Mouse (Mus musculus) embryo, embryonic 10.5 days (tissue): ENCODE data around the gene Hjurp.

Source experiments
- DNase-seq: peaks from one replicate; pipeline ENCODE4 v3.0.0-alpha.2; 2015; ENCODE audit warnings: low spot score

Hjurp gene

DNA sequence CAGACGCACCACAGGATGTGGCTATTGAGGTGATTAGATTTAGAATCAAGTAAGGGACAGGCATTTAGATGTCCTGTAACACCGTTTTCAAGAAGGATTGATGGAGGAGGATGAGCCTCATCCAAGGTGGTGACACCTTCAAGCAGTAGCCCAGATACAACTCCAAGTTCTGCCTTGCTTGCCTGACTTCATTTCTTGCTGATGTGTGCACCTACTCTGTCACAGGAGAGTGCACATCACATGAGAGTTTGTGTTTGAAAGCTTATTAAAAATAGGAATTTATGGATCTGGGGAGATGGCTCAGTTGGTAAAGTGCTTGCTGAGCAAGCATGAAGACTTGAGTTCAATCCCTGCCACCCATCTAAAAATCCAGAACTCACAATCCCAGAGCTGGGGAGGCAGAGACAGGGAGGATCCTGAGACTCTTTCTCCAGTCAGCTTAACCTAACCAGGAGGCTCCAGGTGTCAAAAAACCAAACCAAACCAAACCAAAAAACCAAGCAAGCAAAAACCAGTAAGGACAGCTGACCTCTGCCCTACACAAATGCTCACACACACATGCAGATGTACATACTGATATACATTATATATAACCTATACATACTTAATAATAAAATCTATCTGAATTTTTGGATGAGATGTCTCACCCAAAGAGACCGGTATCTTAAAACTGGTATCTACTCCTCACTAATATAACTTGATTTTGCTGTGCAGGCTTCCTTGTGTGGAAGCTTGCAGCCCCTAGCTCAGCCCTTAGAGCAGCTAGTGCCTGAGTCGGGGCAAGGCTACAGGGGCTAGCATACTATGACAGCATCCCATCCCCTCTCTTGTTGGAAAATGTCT, 21.5 kb upstream of the Hjurp start:
- peak; percentile 2 for DNase-seq

GRCm38 (mm10) chr1:88297480-88298258, 20.2 kb upstream of the Hjurp start:
- peak; percentile 8 for DNase-seq

DNA sequence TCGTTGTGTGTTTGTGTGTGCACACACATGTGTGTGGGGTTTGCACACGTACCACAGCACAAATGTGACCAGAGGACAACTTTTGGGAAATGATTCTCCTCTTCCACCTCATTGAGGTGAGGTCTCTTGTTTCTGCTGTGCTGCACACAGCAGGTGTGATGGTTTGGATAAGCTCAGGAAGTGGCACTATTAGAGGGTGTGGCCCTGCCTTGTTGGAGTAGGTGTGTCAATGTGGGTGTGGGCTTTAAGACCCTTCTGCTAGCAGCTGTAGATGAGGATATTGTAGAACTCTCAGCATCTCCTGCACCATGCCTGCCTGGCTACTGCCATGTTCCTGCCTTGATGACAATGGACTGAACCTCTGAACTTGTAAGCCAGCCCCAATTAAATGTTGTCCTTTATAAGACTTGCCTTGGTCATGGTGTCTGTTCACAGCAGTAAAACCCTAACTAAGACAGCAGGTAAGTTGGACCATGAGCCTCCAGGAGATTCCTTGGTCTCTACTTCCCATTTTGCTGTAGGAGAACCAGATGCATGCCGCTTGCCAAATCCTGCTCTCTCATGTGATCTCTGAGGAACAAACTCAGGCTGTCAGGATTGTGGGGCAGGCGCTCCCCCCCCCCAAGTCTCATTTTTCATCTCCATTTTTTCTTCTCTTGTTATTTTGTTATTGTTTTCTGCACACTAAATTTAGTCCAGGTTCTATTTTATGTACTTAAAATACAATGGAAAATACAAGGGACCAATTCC, 18.9 kb upstream of the Hjurp start:
- DNase-seq, result no peak

GRCm38 (mm10) chr1:88294650-88295049, 17.2 kb upstream of the Hjurp start:
- no peak for DNase-seq

DNA sequence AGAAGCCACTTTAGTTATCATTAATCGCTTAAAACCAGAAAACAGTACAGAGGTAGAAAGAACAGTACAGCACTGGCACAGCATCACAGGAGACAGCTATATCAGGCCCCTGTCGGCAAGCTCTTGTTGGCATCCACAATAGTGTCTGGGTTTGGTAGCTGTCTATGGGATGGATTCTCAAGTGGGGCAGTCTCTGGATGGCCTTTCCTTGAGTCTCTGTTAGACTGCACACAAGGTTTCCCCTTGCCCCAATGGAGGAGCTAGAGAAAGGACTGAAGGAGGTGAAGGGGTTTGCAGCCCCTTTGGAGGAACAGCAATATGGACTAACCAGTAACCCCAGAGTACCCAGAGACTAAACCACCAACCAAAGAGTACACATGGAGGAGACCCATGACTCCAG, 14.6 kb upstream of the Hjurp start:
- DNase-seq, result no peak

DNA sequence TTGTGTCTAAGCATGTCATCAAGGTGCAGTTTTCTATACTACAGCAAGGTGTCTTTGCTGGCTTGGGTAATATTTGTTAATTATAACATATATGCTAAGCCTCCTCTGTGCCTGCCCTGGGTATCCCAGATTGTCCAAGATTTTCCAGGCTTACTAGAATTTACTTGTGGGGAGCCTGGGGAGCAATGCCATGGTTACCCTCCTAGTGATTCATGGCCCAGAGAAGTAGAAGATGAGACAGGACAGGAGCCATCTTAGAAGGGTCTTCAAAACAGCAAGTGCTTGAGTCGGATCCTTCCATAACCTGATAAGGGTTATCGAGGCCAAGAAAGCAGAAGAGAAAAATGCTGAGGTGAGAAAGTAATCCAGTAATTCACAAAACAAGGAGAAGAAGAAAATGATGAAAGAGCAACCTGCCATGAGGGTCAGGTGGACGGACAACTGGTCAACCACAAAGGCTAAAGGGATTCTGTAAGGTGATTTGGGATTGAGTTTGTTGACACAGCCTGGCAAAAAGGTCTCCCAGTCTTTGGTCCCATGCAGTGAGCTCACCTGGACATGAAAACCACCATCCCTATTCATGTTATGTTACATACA, 14.1 kb upstream of the Hjurp start:
- no peak for DNase-seq

DNA sequence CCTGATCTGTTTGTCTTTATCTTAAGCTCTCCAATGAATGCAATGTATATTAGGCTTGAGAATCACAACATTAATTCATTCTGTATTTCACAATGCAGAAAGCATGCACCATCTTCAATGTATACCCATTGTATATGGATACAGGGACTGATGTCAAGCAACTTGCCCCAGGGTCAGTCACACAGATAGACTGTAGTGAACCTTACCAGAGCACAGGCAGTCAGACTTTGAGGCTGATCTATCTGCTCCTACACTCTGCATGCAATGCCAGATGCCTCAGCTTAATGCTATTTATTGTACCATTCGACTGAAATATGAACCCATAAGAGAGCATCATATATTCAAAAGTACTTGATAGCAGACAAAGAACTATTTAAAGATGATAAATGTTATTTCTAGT, 13.1 kb upstream of the Hjurp start:
- no peak for DNase-seq

GRCm38 (mm10) chr1:88289917-88290316, 12.5 kb upstream of the Hjurp start:
- peak; percentile 66 for DNase-seq

DNA sequence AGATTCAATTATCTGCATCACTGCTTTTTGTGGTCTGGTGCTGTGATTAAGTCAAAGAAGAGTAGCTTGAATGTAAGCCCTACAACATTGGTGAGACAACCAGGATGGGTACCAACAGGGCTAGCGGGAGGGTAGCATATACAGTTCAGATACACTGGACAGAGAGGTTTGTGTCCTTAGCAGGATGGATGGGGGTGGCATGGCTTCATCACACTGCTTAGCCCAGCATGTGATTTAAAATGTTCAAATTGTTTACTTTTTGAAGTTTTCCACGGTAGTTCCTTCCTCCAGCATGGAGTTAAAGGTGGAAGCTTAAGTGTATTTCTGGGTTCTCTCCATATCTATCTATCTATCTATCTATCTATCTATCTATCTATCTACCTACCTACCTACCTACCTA, 11.7 kb upstream of the Hjurp start:
- DNase-seq, result no peak

- no peak for DNase-seq
Measured at GRCm38 (mm10) chr1:88288789-88289127, 11.3 kb upstream of the Hjurp start.

GRCm38 (mm10) chr1:88288056-88288788, 10.8 kb upstream of the Hjurp start:
- DNase-seq, result no peak

GRCm38 (mm10) chr1:88287697-88287980, 10.2 kb upstream of the Hjurp start:
- DNase-seq, result peak; percentile 81

- DNase-seq, result no peak
Measured at GRCm38 (mm10) chr1:88286887-88287696, 9.7 kb upstream of the Hjurp start.

DNA sequence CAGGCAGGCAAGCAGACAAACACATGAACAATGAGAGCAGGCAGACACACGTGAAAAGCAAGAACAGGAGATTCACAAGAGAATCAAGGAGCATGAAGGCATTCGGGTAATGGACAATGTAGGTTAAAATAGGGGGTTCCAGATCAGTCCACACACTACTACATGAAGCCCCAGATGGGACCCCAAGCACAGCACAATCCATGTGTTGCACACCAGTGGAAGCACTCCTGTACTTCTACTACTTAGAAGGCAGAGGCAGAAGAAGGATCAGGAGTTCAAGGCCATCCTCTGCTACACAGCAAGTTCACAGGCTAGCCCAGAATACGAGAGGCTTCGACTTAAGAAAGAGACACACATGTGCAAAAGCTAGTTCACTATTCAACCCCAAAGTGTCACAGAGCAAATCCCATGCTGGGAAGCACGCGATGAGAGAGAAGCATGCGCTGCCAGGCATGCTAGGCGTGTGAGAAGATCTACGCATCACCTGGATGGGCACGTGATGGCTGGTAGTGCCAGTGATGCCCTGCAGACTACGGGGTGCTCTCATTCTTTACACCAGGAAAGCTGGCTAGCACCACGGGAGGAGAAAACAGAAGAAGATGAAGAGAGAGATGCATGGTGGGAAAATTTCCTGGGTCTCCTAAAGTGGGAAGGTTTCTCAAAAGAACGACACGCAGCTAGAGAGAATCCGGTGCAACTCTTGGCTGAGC, 8.9 kb upstream of the Hjurp start:
- DNase-seq, result no peak

GRCm38 (mm10) chr1:88285652-88286051, 8.2 kb upstream of the Hjurp start:
- DNase-seq, result no peak

GRCm38 (mm10) chr1:88284946-88285320, 7.5 kb upstream of the Hjurp start:
- DNase-seq, result no peak

DNA sequence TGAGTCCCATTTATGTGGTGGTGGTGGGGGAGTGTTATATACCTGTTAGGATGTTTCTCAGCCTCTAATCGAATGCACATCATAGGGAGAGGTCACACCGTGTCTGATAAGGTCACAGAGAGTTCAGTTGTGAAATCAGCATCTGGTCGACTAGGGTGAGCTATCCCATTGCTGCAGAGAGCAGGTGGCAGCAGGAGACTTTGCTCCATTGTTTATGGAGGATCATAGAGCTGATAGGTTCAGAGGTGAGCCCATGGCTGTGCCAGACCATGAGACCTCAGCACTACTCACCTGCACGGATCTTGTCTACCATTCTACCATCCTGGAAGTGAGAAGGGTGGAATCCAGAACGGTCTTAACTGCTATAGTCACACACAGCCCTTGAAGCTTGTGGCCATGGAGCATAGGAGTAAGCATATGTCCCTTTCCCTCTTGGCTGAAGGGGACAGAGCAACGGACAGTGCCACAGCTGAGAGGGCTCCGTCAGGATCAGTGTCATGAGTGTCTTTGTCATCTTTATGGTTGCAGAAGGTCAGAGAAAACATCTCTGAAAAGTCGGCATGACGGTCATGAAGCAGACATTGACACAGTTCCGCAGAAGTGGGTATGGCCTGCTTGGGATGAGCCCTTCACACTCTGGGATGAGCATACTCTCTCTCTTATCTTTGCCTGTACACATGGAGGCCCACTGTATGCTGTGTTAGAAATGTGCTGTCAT, 7.0 kb upstream of the Hjurp start:
- no peak for DNase-seq

DNA sequence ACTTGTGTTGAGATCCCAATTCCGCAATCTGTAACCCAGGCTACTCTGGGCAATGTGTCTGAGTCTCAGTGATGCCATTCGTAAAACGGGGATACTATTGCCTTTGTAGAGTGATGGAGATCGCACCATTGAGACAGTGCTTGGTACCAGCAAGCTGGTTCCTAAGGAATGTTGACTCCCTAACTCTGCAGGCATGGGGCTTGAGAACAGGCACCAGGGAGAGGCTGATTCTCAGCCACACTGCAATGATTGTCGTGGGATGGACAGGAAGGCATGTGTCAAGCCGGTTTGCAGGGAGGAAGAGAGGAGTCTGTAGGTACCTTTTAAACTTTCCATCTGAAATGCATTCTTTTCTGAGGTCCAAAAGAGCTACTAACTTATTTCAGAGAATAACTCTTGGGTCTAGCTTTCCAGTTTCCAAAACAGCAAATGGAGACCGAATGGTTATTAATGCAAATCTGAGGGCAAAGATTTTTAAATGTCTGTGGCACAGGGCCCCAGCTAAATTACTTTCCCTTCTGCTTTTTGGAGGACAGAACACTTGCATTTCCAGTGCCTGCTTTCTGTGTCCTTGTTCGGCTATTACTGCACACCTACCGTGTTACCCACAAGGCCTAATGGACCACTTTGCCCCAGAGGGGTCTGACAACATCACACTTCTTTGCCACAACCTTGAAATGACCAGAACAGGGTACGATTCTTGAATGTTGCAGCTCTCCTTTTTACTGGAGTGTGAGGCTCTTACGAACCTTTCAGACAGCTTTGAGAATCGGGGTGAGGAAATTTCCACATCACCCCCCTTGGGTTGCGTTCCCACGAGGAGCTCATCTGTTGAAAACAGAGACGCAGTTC, 6.2 kb upstream of the Hjurp start:
- no peak for DNase-seq

GRCm38 (mm10) chr1:88282301-88282700, 4.9 kb upstream of the Hjurp start:
- DNase-seq, result no peak
